Mouse (Mus musculus): ENCODE measurements around the gene P2ry10.
"Not testable (repeated sequence)": the region's sequence is repeated elsewhere in the genome, so short reads cannot be mapped to it uniquely, and the experiment has no call there.

P2ry10 gene

GRCm38 (mm10) chrX:107088177-107088576 lies at the start of gene P2ry10:
P2ry10 (plus strand) TSS chrX:107088492.
- DNase-seq, result no peak

- no peak for DNase-seq
Measured at GRCm38 (mm10) chrX:107039146-107039545, 49.1 kb upstream of the P2ry10 start.

GRCm38 (mm10) chrX:107039635-107040034 lies 48.7 kb upstream of the P2ry10 start:
- DNase-seq, result no peak

GRCm38 (mm10) chrX:107042367-107042766 lies 45.9 kb upstream of the P2ry10 start:
- no peak for DNase-seq

GRCm38 (mm10) chrX:107083407-107083806 lies 4.9 kb upstream of the P2ry10 start:
- DNase-seq, result not testable (repeated sequence)

GRCm38 (mm10) chrX:107084320-107084719 lies 4.0 kb upstream of the P2ry10 start:
- DNase-seq, result no peak

- DNase-seq, result no peak
Measured at GRCm38 (mm10) chrX:107089131-107089530, 839 bp downstream of the P2ry10 start.

- no peak for DNase-seq
Measured at GRCm38 (mm10) chrX:107089930-107090329, 1.6 kb downstream of the P2ry10 start.

GRCm38 (mm10) chrX:107095633-107096032 lies 7.3 kb downstream of the P2ry10 start:
- no peak for DNase-seq

GRCm38 (mm10) chrX:107116333-107116732 lies 28.0 kb downstream of the P2ry10 start:
- no peak for DNase-seq

GRCm38 (mm10) chrX:107116987-107117386 lies 28.7 kb downstream of the P2ry10 start:
- no peak for DNase-seq

GRCm38 (mm10) chrX:107143184-107143583 lies 54.9 kb downstream of the P2ry10 start:
- no peak for DNase-seq

- DNase-seq, result no peak
Measured at GRCm38 (mm10) chrX:107143930-107144329, 55.6 kb downstream of the P2ry10 start.

- no peak for DNase-seq
Measured at GRCm38 (mm10) chrX:107148681-107149080, 60.4 kb downstream of the P2ry10 start, which contains the start of gene P2ry10b. P2ry10b (plus strand) TSS chrX:107148927.

GRCm38 (mm10) chrX:107149391-107149993 lies 61.2 kb downstream of the P2ry10 start:
- no peak for DNase-seq

GRCm38 (mm10) chrX:107150027-107150426 lies 61.7 kb downstream of the P2ry10 start:
- DNase-seq, result no peak

GRCm38 (mm10) chrX:107150752-107151515 lies 62.6 kb downstream of the P2ry10 start:
- DNase-seq, result peak; percentile 27

All from liver (tissue).